Mouse (Mus musculus) bone marrow macrophage, adult 2 months (primary cell): ENCODE data around the gene Zfp987.
"Not testable (repeated sequence)": the region's sequence is repeated elsewhere in the genome, so short reads cannot be mapped to it uniquely, and the experiment has no call there.

Source experiments
- CTCF ChIP-seq: IDR thresholded peaks from 2 replicates; pipeline ENCODE4 v1.5.1; 2012; ENCODE audit warnings: low read depth, mild to moderate bottlenecking, low read length, moderate library complexity
- POLR2A ChIP-seq: IDR thresholded peaks from 2 replicates; pipeline ENCODE4 v1.6.1; 2012; ENCODE audit warnings: mild to moderate bottlenecking, low read depth, low read length, borderline replicate concordance

- not testable (repeated sequence) for TF ChIP-seq POLR2A, CTCF
These were observed 29.5 kb upstream of the Zfp987 start for GRCm38 (mm10) chr4:146067594-146067993.
